Mouse (Mus musculus) mature B cell (primary cell): Measurements from ENCODE around the gene Fen1.
"Not testable (repeated sequence)": the region's sequence is repeated elsewhere in the genome, so short reads cannot be mapped to it uniquely, and the experiment has no call there.

Source experiments
- in situ Hi-C: fragments of 300-500 bp; cut with MboI; formaldehyde crosslinking; loops from 2 replicates; pipeline ENCODE4 v1.14.3; 2019

Gene Fen1

DNA sequence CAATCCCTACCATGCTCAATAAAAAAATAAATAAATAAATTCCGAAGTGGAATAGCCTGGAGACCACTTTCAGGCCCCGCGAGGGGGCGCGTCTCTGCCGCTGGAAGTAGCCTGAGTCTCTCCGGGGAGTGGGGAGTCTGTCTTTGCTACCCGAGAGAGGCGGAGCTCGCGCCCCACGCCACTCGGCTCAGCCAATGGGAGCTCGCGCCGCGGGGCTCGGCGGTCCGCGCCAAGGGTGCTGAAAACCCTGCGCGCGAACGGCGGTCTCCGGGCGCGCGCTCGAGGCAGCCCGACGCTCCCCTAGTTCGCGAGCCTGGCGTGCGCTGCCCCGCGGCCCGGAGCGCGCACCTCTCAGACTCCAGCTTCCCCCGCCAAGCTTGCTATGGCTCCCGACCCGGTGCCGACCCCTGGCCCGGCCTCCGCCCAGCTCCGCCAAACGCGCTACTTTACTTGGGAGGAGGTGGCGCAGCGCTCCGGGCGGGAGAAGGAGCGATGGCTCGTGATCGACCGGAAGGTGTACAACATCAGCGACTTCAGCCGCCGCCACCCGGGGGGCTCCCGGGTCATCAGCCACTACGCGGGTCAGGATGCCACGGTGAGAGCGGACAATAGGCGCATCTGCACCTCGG, 21.2 kb downstream of the Fen1 start, which contains the start of gene Fads1:
Gene Fads1, plus strand, starts transcription at position 219 of the 629 bp plus-strand sequence.
- in situ Hi-C loops: loop anchor here (25.0 kb wide), 1 partner anchor 170 kb away; the partner anchor contains the start of genes Best1 and Rab3il1

DNA sequence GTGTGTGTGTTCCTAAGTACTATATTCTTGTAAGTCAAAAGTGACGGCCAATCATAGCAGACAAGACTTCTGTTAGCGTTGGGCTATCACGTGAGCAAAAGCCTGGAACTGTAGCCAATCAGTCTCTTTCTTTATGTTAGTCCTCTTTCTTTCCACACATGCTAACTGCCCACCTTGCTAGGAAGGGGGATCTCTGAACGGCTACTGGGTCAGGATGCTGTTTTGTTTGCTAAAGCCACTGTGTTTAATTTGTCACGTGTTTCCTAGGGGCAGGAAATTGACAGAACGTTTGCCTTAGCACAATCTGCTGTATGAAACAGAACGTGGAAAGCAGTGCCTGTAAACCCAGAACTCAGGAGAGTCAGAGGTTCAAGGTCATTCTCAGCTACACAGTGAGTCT, 21.8 kb downstream of the Fen1 start:
- in situ Hi-C loops: loop anchor here (25.0 kb wide), 1 partner anchor 170 kb away; the partner anchor contains the start of genes Best1 and Rab3il1

DNA sequence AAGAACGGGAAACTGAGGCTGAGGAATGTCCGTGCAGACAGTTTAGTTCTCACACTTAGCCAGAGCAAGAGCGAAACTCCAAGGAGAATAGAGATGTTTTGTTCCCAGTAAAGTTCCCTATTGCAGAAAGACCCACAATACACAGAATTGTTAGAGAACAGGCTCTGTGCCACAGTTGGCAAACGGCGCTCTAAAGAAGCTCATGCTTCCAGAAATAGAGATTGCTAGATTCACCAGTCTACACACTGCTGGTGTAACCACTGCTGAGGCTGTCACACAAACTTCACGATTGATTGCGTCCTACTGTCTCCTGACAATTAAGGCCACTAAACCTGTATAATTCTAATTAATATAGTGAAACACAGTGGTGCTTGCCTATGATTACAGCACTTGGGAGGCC, 22.7 kb downstream of the Fen1 start:
- in situ Hi-C loops: loop anchor here (25.0 kb wide), 1 partner anchor 169 kb away; the partner anchor contains the start of genes Best1 and Rab3il1

DNA sequence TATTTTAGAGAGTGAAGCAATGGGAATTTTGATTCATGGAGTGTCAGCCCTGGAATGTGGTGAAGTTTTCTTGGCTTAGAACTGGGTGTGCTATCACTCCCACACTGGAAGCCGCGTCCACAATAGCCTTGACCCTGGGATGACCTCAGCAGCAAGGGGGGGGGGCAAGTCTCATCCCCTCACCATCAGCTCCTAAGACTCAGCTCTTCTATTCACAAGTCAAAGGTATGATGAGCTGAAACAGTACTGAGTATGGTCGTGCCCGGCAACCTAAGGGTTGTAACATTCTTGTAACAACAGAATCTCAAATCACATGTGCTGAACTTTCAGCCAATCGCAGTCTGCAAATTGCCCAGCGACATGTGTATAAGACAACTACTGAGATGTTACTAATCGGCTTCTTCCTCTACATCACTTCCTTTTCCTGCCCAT, 27.0 kb downstream of the Fen1 start:
- in situ Hi-C loops: loop anchor here (25.0 kb wide), 1 partner anchor 165 kb away; the partner anchor contains the start of genes Best1 and Rab3il1

DNA sequence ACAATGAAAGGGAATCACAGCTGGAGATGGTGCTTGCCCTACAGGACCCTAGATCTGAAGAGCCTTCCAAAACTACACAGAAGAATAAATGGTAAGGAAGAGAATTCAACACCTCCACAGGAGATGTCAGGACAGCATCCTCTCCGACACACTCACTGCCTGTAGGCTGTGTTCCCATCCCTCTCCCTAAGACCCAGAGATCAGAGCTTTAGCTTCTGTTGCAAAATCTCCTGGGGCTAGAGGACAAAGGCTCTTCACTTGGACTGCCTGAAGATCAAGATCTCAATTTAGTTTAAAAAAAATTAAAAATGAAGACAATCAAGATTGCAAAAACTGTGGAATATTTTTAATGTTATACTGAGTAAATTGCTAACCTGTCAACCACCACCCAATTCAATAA, 27.5 kb downstream of the Fen1 start:
- in situ Hi-C loops: loop anchor here (25.0 kb wide), 1 partner anchor 164 kb away; the partner anchor contains the start of genes Best1 and Rab3il1

DNA sequence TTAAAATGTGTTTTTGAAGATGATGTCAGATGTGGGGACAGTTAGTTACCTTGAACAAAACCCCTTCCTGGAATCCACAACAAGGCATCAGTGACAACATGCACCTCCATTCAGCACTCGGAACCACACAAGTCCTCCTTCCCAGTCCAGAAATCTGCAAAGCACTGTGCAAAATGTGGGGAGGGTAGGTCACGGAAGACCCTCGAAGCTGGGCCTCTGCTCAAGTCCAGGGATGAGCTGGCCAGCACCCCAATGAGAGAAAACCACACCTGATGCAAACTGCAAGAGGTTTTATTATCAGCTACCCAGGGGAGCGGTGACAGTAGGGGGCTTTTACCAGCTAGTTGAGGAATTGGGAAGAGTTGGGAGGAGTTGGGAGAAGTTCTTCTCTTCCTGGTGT, 29.0 kb downstream of the Fen1 start:
- in situ Hi-C loops: loop anchor here (25.0 kb wide), 1 partner anchor 163 kb away; the partner anchor contains the start of genes Best1 and Rab3il1

DNA sequence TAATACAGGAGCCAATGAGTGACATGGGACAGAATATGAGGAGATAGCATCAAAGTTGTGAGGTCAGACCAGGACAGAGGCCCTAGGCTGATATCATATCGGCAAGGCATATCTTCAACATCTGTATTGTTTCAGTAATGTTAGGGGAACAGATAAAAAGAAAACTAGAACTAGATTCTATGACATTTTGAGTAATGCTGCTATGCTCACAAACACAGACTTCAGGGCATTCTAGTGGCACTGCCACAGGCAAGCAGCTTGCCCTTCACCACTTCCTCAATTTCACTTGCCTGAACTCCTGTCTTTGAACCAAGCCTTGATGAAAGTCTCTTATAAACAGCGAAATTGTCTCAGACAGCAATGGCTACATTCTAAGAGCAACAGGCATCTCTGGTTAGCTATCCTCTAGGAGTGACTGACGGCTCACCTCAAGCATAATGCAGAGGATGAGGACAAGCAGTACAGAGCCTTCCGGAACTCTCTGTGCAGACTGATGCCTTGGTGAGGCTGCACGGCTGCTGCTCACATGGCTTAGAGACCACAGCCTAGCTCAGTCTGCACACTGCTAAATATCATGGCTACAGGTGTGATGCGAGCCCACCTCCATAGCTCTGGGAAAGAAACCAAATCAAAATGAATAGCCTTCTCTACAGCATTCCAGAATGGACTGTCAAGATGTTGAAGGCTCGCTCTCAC, 30.0 kb downstream of the Fen1 start:
- in situ Hi-C loops: no loop called here

DNA sequence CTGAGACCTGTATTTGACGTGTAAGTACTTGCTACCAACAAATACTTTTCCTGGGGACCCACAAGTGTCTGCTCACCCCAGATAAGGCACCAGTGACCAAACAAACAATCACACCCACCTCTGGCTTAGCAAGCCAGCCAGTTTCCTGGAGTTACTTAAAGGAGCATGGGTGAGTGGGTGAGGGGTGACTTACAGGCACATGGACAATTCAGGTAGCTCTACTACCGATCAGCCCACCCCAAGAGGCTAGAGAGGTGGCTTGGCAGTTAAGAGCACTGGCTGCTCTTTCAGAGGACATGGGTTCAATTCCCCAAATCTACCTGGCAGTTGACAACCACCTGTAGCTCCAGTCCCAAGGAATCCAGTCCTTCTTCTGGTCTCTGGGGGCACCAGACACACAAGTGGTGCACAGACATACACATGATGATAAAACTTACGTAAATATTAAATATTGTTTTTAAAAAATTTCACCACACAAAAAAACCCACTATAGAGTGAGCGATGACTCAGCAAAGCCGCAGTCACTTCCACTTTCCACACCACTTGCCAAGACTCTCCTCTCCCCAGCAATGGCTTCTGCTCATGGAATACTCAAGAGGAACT, 30.8 kb downstream of the Fen1 start:
- in situ Hi-C loops: no loop called here

DNA sequence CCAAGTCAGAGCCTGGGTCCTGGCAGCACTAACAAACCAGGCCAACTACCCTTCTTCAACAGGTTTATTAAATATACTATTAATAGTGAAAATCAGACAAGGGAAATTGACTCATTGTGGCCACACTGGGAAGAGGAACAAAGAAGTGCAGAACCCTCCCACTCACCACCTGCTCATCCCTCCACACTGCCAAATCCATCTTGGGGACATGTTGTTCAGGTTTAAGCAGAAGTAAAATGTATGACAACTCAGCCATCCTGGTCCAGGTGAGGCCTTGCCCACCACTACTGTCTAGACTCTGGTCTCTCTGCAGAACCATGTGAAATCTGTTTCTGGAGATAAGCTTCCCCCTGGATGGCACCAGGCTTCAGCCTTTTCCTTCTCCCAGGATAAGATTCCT, 32.1 kb downstream of the Fen1 start:
- in situ Hi-C loops: no loop called here

DNA sequence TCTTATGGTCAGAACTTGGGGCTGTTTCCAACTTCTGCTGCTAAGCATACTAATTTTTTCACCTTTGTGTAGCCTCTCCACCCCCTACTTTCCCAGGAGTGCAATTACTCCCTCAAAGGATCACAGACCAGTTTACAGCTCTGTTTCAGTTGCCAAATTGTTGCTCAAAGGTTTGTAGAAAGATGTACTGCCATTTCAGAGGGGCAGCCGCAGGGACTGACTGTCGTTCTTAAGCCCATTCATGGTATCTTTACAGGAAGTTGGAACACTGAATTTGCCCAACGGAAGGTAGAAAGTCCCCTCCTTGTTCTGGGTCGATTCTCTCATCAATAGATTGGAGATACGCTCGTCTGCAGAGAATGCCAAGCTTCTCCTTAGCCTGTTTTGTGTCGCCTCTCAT, 32.6 kb downstream of the Fen1 start:
- in situ Hi-C loops: no loop called here

DNA sequence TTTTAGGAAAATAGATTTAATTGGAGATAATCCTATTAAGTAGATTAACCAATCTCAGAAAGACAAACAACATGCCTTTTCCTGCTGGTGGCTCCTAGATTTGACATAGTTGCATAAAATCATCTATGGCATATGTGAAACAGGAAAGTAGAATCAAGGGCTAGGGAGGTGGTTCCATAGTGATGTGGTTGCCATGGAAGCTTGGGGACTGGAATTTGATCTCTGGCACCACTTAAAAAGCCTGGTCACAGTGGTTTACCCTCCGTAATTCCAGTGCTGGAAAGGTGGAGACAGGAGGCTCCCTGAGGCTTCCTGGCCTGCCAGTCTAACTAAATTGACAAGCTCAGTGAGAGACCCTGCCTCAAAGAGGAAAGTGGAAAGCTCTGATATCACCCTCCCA, 33.5 kb downstream of the Fen1 start:
- in situ Hi-C loops: no loop called here

DNA sequence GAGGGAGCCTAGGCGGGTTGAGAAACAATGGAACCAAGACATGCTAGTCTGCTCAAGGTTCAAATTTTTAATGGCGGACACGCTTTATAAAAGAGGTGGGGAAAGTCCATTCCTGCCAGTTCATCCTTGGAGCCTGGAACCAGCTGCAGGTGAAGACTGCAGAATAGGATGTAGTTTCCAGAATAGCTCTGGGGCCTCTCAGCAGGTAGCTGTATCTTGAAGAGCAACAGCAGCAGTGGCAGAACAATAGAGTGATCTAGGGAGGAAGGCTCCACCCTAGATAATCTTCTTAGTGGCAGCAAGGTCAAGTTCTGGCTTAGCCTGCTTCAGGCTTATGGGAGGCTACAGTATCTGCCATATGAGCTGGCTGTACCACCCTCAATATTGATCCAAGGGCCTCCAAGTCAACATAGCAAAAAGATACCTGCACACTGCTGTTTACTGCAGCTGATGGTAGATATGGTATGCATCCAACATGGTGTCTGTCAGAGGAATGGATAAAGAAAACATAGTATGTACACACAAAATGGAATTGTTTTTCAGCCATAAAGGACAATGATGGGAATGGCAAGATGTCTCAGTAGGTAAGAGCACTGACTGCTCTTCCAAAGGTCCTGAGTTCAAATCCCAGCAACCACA, 34.2 kb downstream of the Fen1 start:
- in situ Hi-C loops: not testable (repeated sequence)

DNA sequence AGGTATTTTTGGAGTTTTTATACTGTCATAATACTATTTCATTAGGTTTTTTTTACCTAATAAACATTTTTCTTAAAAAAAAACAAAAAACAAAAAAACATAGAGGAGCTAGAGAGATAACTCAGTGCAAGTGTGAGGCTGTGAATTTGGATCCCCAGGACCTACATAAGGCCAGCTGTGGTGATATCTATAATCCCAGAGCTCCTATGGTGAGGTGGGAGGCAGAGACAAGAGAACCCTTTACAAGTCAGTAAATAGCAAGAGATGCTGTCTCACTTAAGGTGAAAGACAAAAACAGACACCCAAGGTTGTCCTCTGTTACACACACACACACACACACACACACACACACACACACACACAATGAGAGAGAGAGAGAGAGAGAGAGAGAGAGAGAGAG, 34.8 kb downstream of the Fen1 start:
- in situ Hi-C loops: no loop called here

DNA sequence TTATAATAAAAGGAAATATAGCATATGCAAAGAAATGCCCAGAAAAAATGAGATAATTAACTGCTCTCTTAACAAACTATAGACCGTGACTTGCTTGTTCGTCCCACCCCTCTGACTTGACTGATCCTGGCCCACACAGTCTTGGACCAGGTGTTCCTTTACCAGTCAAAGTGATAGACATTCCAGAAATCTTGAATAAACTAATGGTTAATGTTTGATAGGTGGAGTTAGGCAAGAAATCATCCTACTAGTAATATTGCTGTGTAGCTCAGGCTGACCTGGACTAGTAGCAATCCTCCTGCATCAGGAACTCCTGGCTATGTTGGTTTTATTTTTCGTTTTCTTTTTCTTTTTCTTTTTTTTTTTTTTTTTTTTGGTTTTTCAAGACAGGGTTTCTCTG, 35.5 kb downstream of the Fen1 start:
- in situ Hi-C loops: no loop called here

DNA sequence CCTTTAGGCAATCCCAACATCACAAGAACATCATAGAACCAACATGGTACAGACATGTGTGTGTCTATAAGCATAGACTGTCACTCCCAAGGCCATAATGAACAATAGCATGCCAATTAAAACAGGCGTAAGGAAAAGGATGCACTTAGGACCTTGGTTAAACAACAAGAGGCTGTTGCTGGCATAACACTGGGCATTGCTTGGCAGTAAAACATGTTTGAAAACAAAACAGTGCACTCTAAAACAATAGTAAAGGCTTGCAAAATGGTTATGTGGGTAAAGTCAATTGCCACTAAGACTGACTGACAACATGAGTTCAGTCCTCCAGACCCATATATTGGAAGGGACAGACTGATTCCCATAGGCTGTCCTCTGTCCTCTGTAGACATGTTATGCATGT, 36.0 kb downstream of the Fen1 start:
- in situ Hi-C loops: no loop called here

DNA sequence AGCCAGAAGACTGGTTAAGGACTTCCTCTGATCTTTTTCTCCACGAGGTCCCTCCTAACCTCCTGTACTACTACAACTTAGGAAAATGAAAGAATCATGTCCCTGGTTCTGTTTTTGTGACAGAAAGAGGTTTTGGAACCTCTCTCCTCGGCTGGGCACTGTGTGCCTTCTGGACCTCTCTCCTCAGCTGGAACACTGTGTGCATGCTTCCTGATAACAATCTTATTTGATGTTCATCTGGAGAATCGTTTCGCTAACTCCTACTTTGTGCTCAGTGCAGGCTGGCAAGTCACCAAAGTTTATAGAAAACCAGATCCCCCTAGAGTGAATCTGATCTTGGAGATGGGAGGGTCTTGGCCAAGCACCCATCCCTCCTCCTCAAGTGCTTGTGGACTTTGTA, 36.9 kb downstream of the Fen1 start:
- in situ Hi-C loops: no loop called here

DNA sequence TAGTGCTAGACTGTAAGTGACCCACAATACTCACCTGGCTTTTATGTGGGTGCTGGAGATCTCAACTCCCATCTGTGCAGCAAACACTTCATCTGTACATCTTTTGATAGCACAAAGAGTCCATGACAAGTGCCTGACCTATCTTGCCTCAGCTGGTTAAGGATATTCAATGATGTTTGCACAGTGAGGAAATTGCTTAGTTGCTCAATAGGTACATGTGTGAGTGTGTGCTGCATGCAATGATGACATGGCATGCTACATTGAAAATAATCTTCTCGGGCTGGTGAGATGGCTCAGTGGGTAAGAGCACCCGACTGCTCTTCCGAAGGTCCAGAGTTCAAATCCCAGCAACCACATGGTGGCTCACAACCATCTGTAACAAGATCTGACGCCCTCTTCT, 38.0 kb downstream of the Fen1 start:
- in situ Hi-C loops: not testable (repeated sequence)

DNA sequence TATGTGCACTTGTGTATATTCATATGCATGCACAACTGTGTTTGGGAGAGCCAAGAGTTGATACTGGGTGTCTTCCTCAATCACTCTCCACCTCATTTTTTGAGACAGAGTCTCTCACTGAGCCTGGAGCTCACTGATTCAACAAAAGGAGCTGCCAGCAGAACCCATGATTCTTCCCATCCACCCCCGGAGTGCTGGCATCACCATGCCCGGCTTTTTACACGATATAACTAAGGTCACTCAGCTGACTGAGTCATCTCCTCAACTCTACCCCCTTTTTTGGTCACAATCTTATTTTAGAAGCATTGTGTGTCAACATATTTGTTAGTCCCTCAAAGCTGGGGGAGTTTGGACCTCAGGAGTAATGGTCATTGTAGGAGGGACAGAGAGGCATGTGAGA, 40.1 kb downstream of the Fen1 start:
- in situ Hi-C loops: no loop called here

DNA sequence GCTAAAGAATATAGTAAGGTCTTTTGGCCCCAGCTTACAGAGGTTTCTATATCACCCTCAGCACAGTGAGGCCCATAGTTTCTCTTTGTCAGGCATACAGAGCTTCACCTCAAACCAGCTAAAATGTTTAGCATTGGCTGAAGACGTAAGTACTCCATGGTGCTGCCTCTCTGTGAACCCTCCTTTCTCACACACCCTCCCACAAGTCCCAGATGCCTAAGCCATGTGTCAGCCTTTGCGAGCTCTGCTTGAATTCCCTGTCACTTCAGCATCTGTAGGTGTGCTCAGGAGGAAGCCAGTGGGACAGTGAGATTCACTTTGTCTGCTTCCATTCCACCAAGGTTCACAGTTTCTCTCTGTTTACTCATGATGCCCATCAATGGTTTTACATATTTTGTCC, 46.2 kb downstream of the Fen1 start:
- in situ Hi-C loops: no loop called here

DNA sequence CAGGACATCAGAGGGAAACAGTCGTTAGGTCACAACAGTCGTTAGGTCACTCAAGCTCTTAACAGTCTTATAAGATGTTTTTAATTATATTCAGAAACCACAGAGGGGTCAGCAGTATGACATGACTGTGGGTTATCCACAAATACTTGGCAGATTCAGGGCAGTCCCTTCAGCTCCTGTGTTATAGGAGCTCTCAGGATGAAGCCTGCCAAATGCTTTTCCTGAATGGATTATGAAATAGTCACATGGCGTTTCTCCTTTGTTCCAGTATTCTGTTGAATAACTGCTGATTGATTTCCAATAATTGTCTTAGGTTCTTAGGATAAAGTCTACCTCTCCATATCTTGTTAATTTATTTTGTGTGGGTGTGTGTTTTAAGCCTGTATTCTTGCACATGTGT, 54.8 kb downstream of the Fen1 start:
- in situ Hi-C loops: no loop called here
